Mouse (Mus musculus) heart, postnatal 0 days (tissue): ENCODE data around the gene Ccdc122. TPM values are rescaled to one million over a fixed set of nuclear protein-coding genes. Genes with fewer than 3 reads are reported as not detected.

Source experiments
- ATAC-seq: fragments of 200-750 bp; cut with Nextera tagmentation; 2 replicates; pipeline ENCODE4 v1.8.0; 2017; ENCODE audit warnings: low read depth, moderate number of reproducible peaks, moderate library complexity; ENCODE audit not compliant: insufficient read depth
- DNase-seq: peaks from one replicate; pipeline ENCODE4 v3.0.0-alpha.2; 2016; ENCODE audit warnings: low spot score
- H3K27ac ChIP-seq: fragments of 300-500 bp; sonication (generic); 2 replicates; pipeline ENCODE4 v1.5.1; 2014; ENCODE audit warnings: low read depth, mild to moderate bottlenecking
- H3K27me3 ChIP-seq: fragments of 300-500 bp; sonication (generic); 2 replicates; pipeline ENCODE4 v1.6.1; 2014; ENCODE audit warnings: low read length, mixed read lengths; ENCODE audit not compliant: control insufficient read depth, insufficient read depth
- H3K36me3 ChIP-seq: fragments of 300-500 bp; sonication (generic); replicated peaks from 2 replicates; pipeline ENCODE4 v1.6.1; 2014; ENCODE audit warnings: low read length, mixed read lengths; ENCODE audit not compliant: control insufficient read depth, insufficient read depth
- H3K4me1 ChIP-seq: fragments of 300-500 bp; sonication (generic); 2 replicates; pipeline ENCODE4 v1.6.1; 2014; ENCODE audit warnings: antibody characterized with exemption; ENCODE audit not compliant: control insufficient read depth, insufficient read depth
- H3K4me2 ChIP-seq: fragments of 300-500 bp; sonication (generic); 2 replicates; pipeline ENCODE4 v1.6.1; 2014; ENCODE audit warnings: low read depth, mild to moderate bottlenecking, low read length, moderate library complexity
- H3K4me3 ChIP-seq: fragments of 300-500 bp; sonication (generic); 2 replicates; pipeline ENCODE4 v1.5.1; 2014; ENCODE audit warnings: low read depth, low read length
- H3K9ac ChIP-seq: fragments of 300-500 bp; sonication (generic); replicated peaks from 2 replicates; pipeline ENCODE4 v1.6.1; 2014; ENCODE audit warnings: low read depth, low read length, mixed read lengths
- H3K9me3 ChIP-seq: fragments of 300-500 bp; sonication (generic); replicated peaks from 2 replicates; pipeline ENCODE4 v1.6.1; 2016; ENCODE audit warnings: low read length; ENCODE audit not compliant: control insufficient read depth
- CTCF ChIP-seq: IDR thresholded peaks from 2 replicates; pipeline ENCODE4 v1.5.1; 2016; ENCODE audit warnings: antibody characterized with exemption, control low read depth, low read depth
- EP300 ChIP-seq: IDR thresholded peaks from 2 replicates; pipeline ENCODE4 v1.6.1; 2016; ENCODE audit warnings: antibody characterized with exemption, low read depth
- WGBS: fragments of 180-500 bp; shearing (Covaris S2); extraction: QIAGEN DNeasy Blood & Tissue Kit; methylation state at CpG from one replicate; pipeline ENCODE4 v1.1.7; 2014; 5-methylcytosine and 5-hydroxymethylcytosine counted together
- polyA plus RNA-seq: library from polyadenylated mRNA; unstranded; fragments of >200 nt; fragmentation: Nextera tagmentation; extraction: Ambion mirVana; gene quantifications from 2 replicates; pipeline ENCODE4 v1.2.1, GENCODE M21; 2015
- total RNA-seq: library from RNA; depleted of rRNA; stranded (reverse); fragments of >200 nt; gene quantifications from 2 replicates; pipeline ENCODE4 v1.2.3, GENCODE M21; 2014; ENCODE audit warnings: low replicate concordance

The Ccdc122 gene
- total and polyA plus RNA-seq, 2 experiments from 2014 or later = 1.6 to 1.7 TPM

DNA sequence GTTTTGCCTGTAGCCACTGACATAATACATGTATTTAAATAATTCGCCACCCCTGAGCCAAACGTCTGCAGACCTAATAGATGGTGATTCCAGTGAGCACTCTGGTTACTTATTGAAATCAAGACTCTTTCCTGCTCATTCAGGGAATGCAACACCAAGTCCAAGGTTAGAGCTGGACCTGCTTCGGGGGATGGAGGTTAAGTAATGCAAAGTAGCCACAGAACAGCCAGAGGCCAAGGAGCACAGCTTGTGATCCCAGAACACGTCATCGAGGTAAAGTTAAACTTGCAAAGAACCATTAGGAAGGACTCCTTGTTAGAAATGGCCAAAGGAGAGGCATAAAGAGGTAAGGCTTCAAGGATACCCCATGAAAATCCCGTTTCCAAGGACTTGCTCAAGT is 114.0 kb downstream of the Ccdc122 start:
- no peaks in the 10 kb centered on the region for H3K9me3 ChIP-seq
- peaks cover 14% of the 10 kb centered on the region for H3K27me3 ChIP-seq
- H3K4me2 ChIP-seq = no peak overlapping the region
- H3K27ac ChIP-seq = no peak overlapping the region
- no peak for TF ChIP-seq CTCF
- TF ChIP-seq EP300 = no peak
- H3K9ac ChIP-seq = no peak overlapping the region
- ATAC-seq = no peak
- no peak for DNase-seq
- no peaks in the 10 kb centered on the region for H3K4me1 ChIP-seq
- H3K4me3 ChIP-seq = no peak overlapping the region
- H3K36me3 ChIP-seq = no peaks in the 10 kb centered on the region
- WGBS = 77% methylated on average over 6 of the region's 6 CpGs

DNA sequence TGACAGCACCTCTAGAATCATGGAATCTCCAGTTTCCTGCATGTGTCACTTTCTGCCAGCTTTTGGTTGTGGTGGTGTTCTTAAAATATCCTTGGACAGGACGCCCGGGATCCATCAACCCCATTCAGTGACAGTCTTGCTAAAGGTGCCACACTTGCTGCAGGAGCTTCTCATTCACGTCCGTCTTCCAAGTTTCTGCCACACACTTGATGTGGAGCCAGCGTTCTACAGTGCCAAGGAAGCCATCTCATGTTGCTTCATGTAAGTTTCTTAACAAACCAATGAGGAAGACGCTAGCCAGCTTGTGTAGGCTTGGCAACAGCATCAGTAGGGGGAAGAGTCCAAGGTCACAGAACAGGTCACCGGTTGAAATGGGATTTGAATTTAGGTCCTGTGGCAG is 114.9 kb downstream of the Ccdc122 start:
- Histone ChIP-seq H3K4me1 (no peaks in the 10 kb centered on the region), H3K9me3 (no peaks in the 10 kb centered on the region), H3K27ac (no peak overlapping the region), H3K4me2 (no peak overlapping the region), H3K9ac (no peak overlapping the region), H3K36me3 (no peaks in the 10 kb centered on the region), H3K27me3 (peaks cover 22% of the 10 kb centered on the region), H3K4me3 (no peak overlapping the region)
- DNase-seq = no peak
- ATAC-seq = no peak
- TF ChIP-seq EP300 (no peak), CTCF (no peak)
- 69% methylated on average over 7 of the region's 7 CpGs for WGBS

- H3K9me3 ChIP-seq = no peaks in the 10 kb centered on the region
- ATAC-seq (peak; percentile 76), DNase-seq (peak; percentile 33)
- TF ChIP-seq EP300 (no peak), CTCF (0 out of 2 replicates have a peak, but pooled peaks have one; percentile 8)
- H3K4me2 ChIP-seq = peak within 1 kb of the TSS; percentile 96
- peaks cover 39% of the 10 kb centered on the region for H3K27me3 ChIP-seq
- peak within 1 kb of the TSS; percentile 34; the same call in 1 of the 2 replicates for H3K9ac ChIP-seq
- no peak within 1 kb of the TSS for H3K27ac ChIP-seq
- peaks cover 5% of the 10 kb centered on the region; the same call in 1 of the 2 replicates for H3K4me1 ChIP-seq
- H3K36me3 ChIP-seq = no peaks in the 10 kb centered on the region
- peak within 1 kb of the TSS; percentile 56 for H3K4me3 ChIP-seq
- under 1% methylated on average over 72 of the region's 73 CpGs for WGBS
These were observed 119.8 kb downstream of the Ccdc122 start, which contains the start of gene Enox1 for GRCm38 (mm10) chr14:77156222-77156910. Gene Enox1 (plus strand): TSS chr14:77156763.

DNA sequence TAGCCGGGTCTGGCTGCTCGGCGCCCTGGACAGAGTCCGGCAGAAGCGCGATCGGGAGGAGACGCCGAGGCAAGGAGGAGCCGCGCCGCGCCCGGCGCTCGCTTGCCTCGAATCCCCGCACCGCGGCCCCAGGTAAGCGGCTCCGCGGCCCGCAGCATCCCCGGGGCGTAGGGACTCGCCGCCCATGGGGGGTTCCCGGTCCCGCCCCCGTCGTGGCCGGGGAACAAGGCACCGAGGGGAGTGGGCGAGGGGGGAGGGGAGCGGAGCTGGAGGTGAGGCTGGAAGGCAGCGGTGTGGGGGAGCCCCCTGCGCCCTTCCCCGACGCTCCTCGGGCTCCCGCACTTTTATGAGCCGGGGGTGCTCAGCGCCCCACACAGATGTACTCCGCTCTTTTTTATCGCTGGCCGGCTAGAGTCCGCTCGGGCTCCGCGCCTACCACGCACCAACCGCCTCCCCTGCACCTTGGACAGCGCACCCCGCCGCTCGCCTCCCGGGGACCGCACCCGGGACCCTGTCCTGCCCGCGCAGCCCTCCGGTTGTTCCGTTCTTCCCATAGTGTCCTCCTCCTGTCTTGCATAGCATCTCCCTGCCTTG is 120.4 kb downstream of the Ccdc122 start:
- Histone ChIP-seq H3K9ac (peak overlapping the region; percentile 34; the same call in 1 of the 2 replicates), H3K27ac (no peak overlapping the region), H3K36me3 (no peaks in the 10 kb centered on the region), H3K9me3 (no peaks in the 10 kb centered on the region), H3K4me3 (peak overlapping the region; percentile 56), H3K27me3 (peaks cover 39% of the 10 kb centered on the region), H3K4me1 (peaks cover 5% of the 10 kb centered on the region; the same call in 1 of the 2 replicates), H3K4me2 (peak overlapping the region; percentile 96)
- under 1% methylated on average over 44 of the region's 64 CpGs for WGBS
- DNase-seq (peak; percentile 27), ATAC-seq (peak; percentile 59)
- no peak for TF ChIP-seq EP300

DNA sequence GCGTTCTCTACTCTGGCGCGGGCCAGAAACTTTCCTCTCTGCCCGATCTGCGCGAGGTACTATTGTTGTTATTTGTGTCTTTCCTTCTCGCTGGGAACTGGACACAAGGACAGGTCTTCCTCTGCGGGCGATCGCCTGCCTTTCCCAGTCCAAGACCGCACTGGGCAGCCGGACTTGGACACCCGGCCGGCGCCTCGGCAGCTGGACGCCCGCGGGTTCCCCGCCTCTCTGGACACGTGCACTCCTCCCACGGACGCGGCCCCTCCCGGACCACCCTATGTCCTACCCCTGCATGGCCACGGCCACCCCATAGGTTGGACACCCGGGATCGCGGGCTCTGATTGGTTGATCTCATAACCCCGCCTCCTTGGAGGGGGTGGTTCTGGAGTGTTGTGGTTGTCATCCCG is 120.9 kb downstream of the Ccdc122 start:
- WGBS = 2% methylated on average over 31 of the region's 31 CpGs
- Histone ChIP-seq H3K4me1 (peaks cover 5% of the 10 kb centered on the region; the same call in 1 of the 2 replicates), H3K27ac (no peak overlapping the region), H3K4me2 (peak overlapping the region; percentile 96), H3K36me3 (no peaks in the 10 kb centered on the region), H3K9me3 (no peaks in the 10 kb centered on the region), H3K4me3 (peak overlapping the region; percentile 56), H3K9ac (no peak overlapping the region), H3K27me3 (peaks cover 39% of the 10 kb centered on the region)
- peak; percentile 77 for ATAC-seq
- peak; percentile 17 for DNase-seq
- no peak for TF ChIP-seq CTCF
- no peak for TF ChIP-seq EP300
